Mouse (Mus musculus): ENCODE data around the gene Bglap. TPM values are rescaled to one million over a fixed set of nuclear protein-coding genes. Genes with fewer than 3 reads are reported as not detected.

Bglap gene
- polyA plus RNA-seq, 1 experiment from 2014 or later = not detected

DNA sequence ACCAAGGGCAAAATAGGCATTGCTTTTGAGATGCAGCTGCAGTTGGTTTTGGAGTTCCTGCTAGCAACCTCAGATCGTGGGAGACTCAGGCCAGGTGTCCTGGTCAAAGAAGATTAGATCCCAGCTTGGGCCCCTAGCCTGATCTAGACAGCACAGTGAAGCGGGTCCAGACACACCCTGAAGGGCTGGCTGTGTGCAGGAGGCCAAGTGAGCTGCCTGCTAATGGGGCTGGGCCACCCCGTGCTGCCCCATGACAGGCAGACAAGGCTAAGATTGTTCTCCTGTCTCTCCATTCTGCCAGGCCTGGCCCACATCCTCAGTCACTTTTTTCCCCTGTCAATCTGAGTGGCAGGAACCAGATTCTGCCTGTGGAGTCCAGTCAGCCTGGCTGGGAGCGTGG lies 20.6 kb downstream of the Bglap start:
- ATAC-seq (ENCODE audit: low FRiP score) (no peak), DNase-seq (ENCODE audit: low spot score) (peak; percentile 14)
- no peak overlapping the region for H3K9ac ChIP-seq (ENCODE audit: low read depth, low read length)
- no peak overlapping the region for H3K4me2 ChIP-seq (replicated peaks; ENCODE audit: low read depth, low read length)
- H3K4me1 ChIP-seq (replicated peaks; ENCODE audit: control insufficient read depth, insufficient read depth, low read length) = no peaks in the 10 kb centered on the region; the same call in 1 of the 2 replicates
- no peak overlapping the region for H3K27ac ChIP-seq (ENCODE audit: low read depth, low read length)
- H3K36me3 ChIP-seq (ENCODE audit: control insufficient read depth, insufficient read depth, low read length) = peaks cover 5% of the 10 kb centered on the region
- H3K9me3 ChIP-seq (ENCODE audit: control insufficient read depth, low read length) = no peaks in the 10 kb centered on the region
- WGBS = 61% methylated on average over 4 of the region's 4 CpGs
- H3K4me3 ChIP-seq (ENCODE audit: low read depth, low read length) = no peak overlapping the region
- peaks cover 9% of the 10 kb centered on the region for H3K27me3 ChIP-seq (ENCODE audit: control insufficient read depth, insufficient read depth, low read length)

DNA sequence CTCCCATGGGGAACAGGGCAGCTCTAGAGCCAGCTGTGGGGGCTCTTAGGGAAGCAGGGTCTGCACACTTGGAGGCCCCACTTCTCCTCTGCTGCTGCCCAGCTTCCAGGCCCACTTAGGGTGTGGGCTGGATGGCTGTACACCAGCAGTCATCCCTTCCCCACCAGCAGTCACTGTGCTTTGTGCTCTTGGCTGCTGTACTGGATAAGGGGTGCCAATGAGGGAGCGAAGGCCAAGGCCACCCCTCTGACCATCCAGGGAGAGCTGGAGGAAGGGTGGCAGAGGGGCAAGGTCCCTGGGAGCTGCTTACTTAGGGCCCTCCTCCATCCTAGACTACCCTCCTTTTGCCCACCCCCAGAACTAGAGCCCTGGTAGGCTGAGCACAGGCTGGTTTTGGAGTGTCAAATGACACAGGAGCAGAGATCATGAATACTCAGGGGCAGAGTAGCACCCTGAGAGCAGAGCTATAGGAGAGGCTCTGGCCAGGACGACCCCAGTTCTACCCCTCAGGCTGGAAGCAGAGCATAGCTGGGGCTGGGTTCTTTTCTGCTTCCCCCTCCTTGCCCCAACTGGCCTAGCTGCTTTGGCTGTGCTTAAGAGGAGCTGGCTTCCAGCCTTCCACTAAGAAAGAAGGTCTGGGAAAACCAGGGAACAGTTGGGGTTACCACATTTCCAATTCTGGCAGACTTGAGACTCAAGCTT lies 22.5 kb downstream of the Bglap start:
- no peak for DNase-seq (ENCODE audit: low spot score)
- Histone ChIP-seq H3K9me3 (ENCODE audit: control insufficient read depth, low read length) (no peaks in the 10 kb centered on the region), H3K27me3 (ENCODE audit: control insufficient read depth, insufficient read depth, low read length) (peaks cover 9% of the 10 kb centered on the region), H3K27ac (ENCODE audit: low read depth, low read length) (no peak overlapping the region), H3K9ac (ENCODE audit: low read depth, low read length) (no peak overlapping the region), H3K4me1 (replicated peaks; ENCODE audit: control insufficient read depth, insufficient read depth, low read length) (no peaks in the 10 kb centered on the region; the same call in 1 of the 2 replicates), H3K4me3 (ENCODE audit: low read depth, low read length) (no peak overlapping the region), H3K4me2 (replicated peaks; ENCODE audit: low read depth, low read length) (no peak overlapping the region), H3K36me3 (ENCODE audit: control insufficient read depth, insufficient read depth, low read length) (peaks cover 7% of the 10 kb centered on the region)
- no peak for ATAC-seq (ENCODE audit: low FRiP score)
- WGBS = 87% methylated on average over 2 of the region's 2 CpGs

DNA sequence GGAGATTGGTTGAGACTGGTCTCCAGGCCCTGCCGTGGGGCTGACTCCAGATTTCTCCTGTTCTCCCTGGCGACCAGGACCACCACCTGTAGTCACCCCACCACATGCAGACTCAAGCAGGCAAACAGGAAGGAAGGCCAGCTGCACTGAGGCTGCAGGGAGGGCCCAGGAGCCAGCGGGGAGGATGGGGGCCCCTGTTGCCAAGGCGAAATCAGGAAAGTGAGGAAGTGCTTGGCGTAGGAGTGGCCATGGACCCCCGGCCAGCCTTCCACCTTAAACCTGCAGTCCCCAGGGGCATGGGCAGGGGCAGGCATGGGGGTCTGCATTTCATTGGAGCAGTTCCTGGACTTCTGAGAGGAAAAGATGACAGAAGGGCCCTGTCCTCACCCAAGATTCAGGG lies 23.2 kb downstream of the Bglap start:
- H3K27me3 ChIP-seq (ENCODE audit: control insufficient read depth, insufficient read depth, low read length) = peaks cover 8% of the 10 kb centered on the region
- ATAC-seq (ENCODE audit: low FRiP score) = no peak
- no peak for DNase-seq (ENCODE audit: low spot score)
- H3K4me2 ChIP-seq (replicated peaks; ENCODE audit: low read depth, low read length) = no peak overlapping the region
- WGBS = 83% methylated on average over 5 of the region's 6 CpGs
- no peaks in the 10 kb centered on the region for H3K9me3 ChIP-seq (ENCODE audit: control insufficient read depth, low read length)
- no peak overlapping the region for H3K27ac ChIP-seq (ENCODE audit: low read depth, low read length)
- H3K36me3 ChIP-seq (ENCODE audit: control insufficient read depth, insufficient read depth, low read length) = peaks cover 9% of the 10 kb centered on the region
- H3K9ac ChIP-seq (ENCODE audit: low read depth, low read length) = no peak overlapping the region
- H3K4me3 ChIP-seq (ENCODE audit: low read depth, low read length) = no peak overlapping the region
- H3K4me1 ChIP-seq (replicated peaks; ENCODE audit: control insufficient read depth, insufficient read depth, low read length) = no peaks in the 10 kb centered on the region; the same call in 1 of the 2 replicates

DNA sequence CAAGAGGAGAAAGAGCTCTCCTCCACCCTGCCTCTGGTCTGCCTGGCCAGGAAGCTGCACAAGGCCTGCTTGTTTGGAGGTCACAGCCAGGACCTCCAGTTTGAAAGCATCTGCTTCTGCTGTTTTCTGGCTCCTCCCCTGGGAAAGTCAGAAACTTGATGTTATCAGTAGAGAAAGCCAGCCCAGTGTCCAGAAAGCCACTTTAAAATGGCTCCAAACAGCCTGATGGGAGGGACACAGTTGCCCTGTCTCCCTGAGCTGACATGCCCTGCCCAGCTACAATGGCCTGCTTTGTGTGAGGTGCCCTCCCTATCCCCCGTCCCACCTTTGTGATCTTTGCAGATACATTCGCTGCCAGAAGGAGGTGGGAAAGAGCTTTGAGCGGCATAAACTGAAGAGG lies 24.3 kb downstream of the Bglap start:
- peak; percentile 36; the same call in 1 of the 2 replicates for ATAC-seq (ENCODE audit: low FRiP score)
- DNase-seq (ENCODE audit: low spot score) = no peak
- Histone ChIP-seq H3K4me2 (replicated peaks; ENCODE audit: low read depth, low read length) (no peak overlapping the region), H3K27me3 (ENCODE audit: control insufficient read depth, insufficient read depth, low read length) (no peaks in the 10 kb centered on the region), H3K27ac (ENCODE audit: low read depth, low read length) (peak overlapping the region; percentile 48), H3K36me3 (ENCODE audit: control insufficient read depth, insufficient read depth, low read length) (peaks cover 12% of the 10 kb centered on the region), H3K4me3 (ENCODE audit: low read depth, low read length) (no peak overlapping the region), H3K4me1 (replicated peaks; ENCODE audit: control insufficient read depth, insufficient read depth, low read length) (no peaks in the 10 kb centered on the region; the same call in 1 of the 2 replicates), H3K9me3 (ENCODE audit: control insufficient read depth, low read length) (no peaks in the 10 kb centered on the region), H3K9ac (ENCODE audit: low read depth, low read length) (no peak overlapping the region)
- 85% methylated on average over 3 of the region's 3 CpGs for WGBS

GRCm38 (mm10) chr3:88359584-88359983 lies 24.7 kb downstream of the Bglap start:
- Histone ChIP-seq H3K9ac (ENCODE audit: low read depth, low read length) (no peak overlapping the region), H3K4me3 (ENCODE audit: low read depth, low read length) (no peak overlapping the region), H3K4me1 (replicated peaks; ENCODE audit: control insufficient read depth, insufficient read depth, low read length) (no peaks in the 10 kb centered on the region; the same call in 1 of the 2 replicates), H3K4me2 (replicated peaks; ENCODE audit: low read depth, low read length) (no peak overlapping the region), H3K36me3 (ENCODE audit: control insufficient read depth, insufficient read depth, low read length) (peaks cover 12% of the 10 kb centered on the region), H3K27me3 (ENCODE audit: control insufficient read depth, insufficient read depth, low read length) (no peaks in the 10 kb centered on the region), H3K9me3 (ENCODE audit: control insufficient read depth, low read length) (no peaks in the 10 kb centered on the region), H3K27ac (ENCODE audit: low read depth, low read length) (peak overlapping the region; percentile 48)
- DNase-seq (ENCODE audit: low spot score) = no peak
- peak; percentile 59; the same call in 1 of the 2 replicates for ATAC-seq (ENCODE audit: low FRiP score)
- 69% methylated on average over 5 of the region's 5 CpGs for whole genome bisulfite sequencing

- H3K4me3 ChIP-seq (ENCODE audit: low read depth, low read length) = no peak overlapping the region
- H3K9ac ChIP-seq (ENCODE audit: low read depth, low read length) = no peak overlapping the region
- no peaks in the 10 kb centered on the region for H3K27me3 ChIP-seq (ENCODE audit: control insufficient read depth, insufficient read depth, low read length)
- WGBS = 96% methylated on average over 8 of the region's 8 CpGs
- no peaks in the 10 kb centered on the region for H3K4me1 ChIP-seq (replicated peaks; ENCODE audit: control insufficient read depth, insufficient read depth, low read length)
- no peak for ATAC-seq (ENCODE audit: low FRiP score)
- peaks cover 30% of the 10 kb centered on the region for H3K36me3 ChIP-seq (ENCODE audit: control insufficient read depth, insufficient read depth, low read length)
- DNase-seq (ENCODE audit: low spot score) = no peak
- H3K4me2 ChIP-seq (replicated peaks; ENCODE audit: low read depth, low read length) = no peak overlapping the region
- H3K9me3 ChIP-seq (ENCODE audit: control insufficient read depth, low read length) = no peaks in the 10 kb centered on the region
- no peak overlapping the region for H3K27ac ChIP-seq (ENCODE audit: low read depth, low read length)
These were observed 29.7 kb downstream of the Bglap start for GRCm38 (mm10) chr3:88354396-88355165.

GRCm38 (mm10) chr3:88352907-88353306 lies 31.4 kb downstream of the Bglap start:
- ATAC-seq (ENCODE audit: low FRiP score) (no peak), DNase-seq (ENCODE audit: low spot score) (no peak)
- Histone ChIP-seq H3K4me1 (replicated peaks; ENCODE audit: control insufficient read depth, insufficient read depth, low read length) (no peaks in the 10 kb centered on the region), H3K9me3 (ENCODE audit: control insufficient read depth, low read length) (no peaks in the 10 kb centered on the region), H3K36me3 (ENCODE audit: control insufficient read depth, insufficient read depth, low read length) (peaks cover 36% of the 10 kb centered on the region), H3K4me3 (ENCODE audit: low read depth, low read length) (no peak overlapping the region), H3K27ac (ENCODE audit: low read depth, low read length) (no peak overlapping the region), H3K27me3 (ENCODE audit: control insufficient read depth, insufficient read depth, low read length) (no peaks in the 10 kb centered on the region), H3K9ac (ENCODE audit: low read depth, low read length) (no peak overlapping the region), H3K4me2 (replicated peaks; ENCODE audit: low read depth, low read length) (no peak overlapping the region)
- WGBS = 97% methylated on average over 9 of the region's 9 CpGs

GRCm38 (mm10) chr3:88350732-88351131 lies 33.5 kb downstream of the Bglap start:
- H3K4me1 ChIP-seq (replicated peaks; ENCODE audit: control insufficient read depth, insufficient read depth, low read length) = no peaks in the 10 kb centered on the region
- no peak overlapping the region for H3K9ac ChIP-seq (ENCODE audit: low read depth, low read length)
- no peak overlapping the region for H3K4me3 ChIP-seq (ENCODE audit: low read depth, low read length)
- no peaks in the 10 kb centered on the region for H3K27me3 ChIP-seq (ENCODE audit: control insufficient read depth, insufficient read depth, low read length)
- 95% methylated on average over 13 of the region's 13 CpGs for WGBS
- no peak overlapping the region for H3K4me2 ChIP-seq (replicated peaks; ENCODE audit: low read depth, low read length)
- H3K36me3 ChIP-seq (ENCODE audit: control insufficient read depth, insufficient read depth, low read length) = peaks cover 45% of the 10 kb centered on the region
- DNase-seq (ENCODE audit: low spot score) (no peak), ATAC-seq (ENCODE audit: low FRiP score) (no peak)
- H3K9me3 ChIP-seq (ENCODE audit: control insufficient read depth, low read length) = no peaks in the 10 kb centered on the region
- H3K27ac ChIP-seq (ENCODE audit: low read depth, low read length) = no peak overlapping the region
